22 mouse cellular contexts compared by ENCODE assay signal in the genomic region with DNA sequence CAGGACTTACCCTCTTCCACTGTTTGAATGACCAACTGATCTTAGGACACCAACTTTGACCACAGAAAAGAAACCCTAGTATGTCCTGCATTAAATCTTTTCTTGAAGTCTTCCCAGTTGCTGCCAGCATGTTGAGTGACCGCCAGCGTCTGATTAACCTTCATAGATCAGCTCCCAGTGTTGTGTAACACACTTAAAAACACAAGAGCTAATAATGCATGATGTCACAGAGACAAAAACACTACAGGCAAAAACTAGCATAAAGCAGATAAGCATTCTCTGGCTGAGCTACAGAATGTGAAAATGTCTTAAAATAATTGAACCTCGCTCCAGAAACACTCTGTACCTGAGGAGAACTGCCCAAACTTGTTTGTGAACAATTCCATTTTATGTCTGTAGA. TPM values are rescaled to one million over a fixed set of nuclear protein-coding genes. Genes with fewer than 3 reads are reported as not detected.
DNase-seq lines count a peak whose midpoint lies in the region; ATAC-seq and TF ChIP-seq lines count a peak whose summit lies in the region.
"Had no signal": no experiment of that assay in that cellular context is flagged by ENCODE, and none has a peak within 500 bp of the region (broad histone marks: within the 10 kb centered on the region; RNA-seq: fewer than 3 reads in every experiment).

No protein-coding gene starts in this region.

- peaks cover 5% of the 10 kb centered on the region; the same call in 1 of the 2 replicates for H3K79me2 ChIP-seq in liver, adult 2 months (ENCODE audit: control insufficient read depth, insufficient read depth, low read length)

- peak overlapping the region; percentile 29; the same call in 1 of the 2 replicates for H3K4me3 ChIP-seq in liver, adult 2 months (ENCODE audit: insufficient read depth, low read depth, low read length)
- no peak overlapping the region for H3K4me3 ChIP-seq in liver, embryonic 11.5 days (ENCODE audit: low read depth, low read length)
- H3K4me3 ChIP-seq: erythroblast, embryonic 14.5 days; forebrain, embryonic 15.5 days; hindbrain, embryonic 10.5 days; liver, embryonic 12.5 days; lung, embryonic 15.5 days; stomach, embryonic 15.5 days had no signal

- H3K9ac ChIP-seq in liver, adult 2 months (ENCODE audit: low read depth, low read length): no peak overlapping the region
- H3K9ac ChIP-seq in liver, embryonic 11.5 days (ENCODE audit: low read depth, low read length): no peak overlapping the region
- H3K9ac ChIP-seq: forebrain, embryonic 15.5 days; liver, embryonic 12.5 days; lung, embryonic 15.5 days; stomach, embryonic 15.5 days had no signal

- intact Hi-C loops in left cerebral cortex, postnatal 10 days (cut with DNase I): no loop called here

- no peak for TF ChIP-seq POLR2A in liver, adult 2 months (IDR thresholded peaks at IDR 0.05; ENCODE audit: extremely low read depth, insufficient read depth, low read length)

- no peaks in the 10 kb centered on the region for H3K9me3 ChIP-seq in liver, embryonic 11.5 days (ENCODE audit: control insufficient read depth, low read length)
- H3K9me3 ChIP-seq: forebrain, embryonic 15.5 days; hindbrain, embryonic 10.5 days; liver, embryonic 12.5 days; lung, embryonic 15.5 days; stomach, embryonic 15.5 days had no signal

- DNase-seq in heart, adult 11 months: peak; percentile 67
- no peak for DNase-seq in heart, postnatal 4 days
- peak; percentile 93 for DNase-seq in liver, adult 2 months (ENCODE audit: extremely low read depth, low read depth, low spot score)
- DNase-seq in liver, embryonic 11.5 days (ENCODE audit: low spot score): no peak
- peak; percentile 68 for DNase-seq in NIH3T3 (ENCODE audit: low read depth)
- DNase-seq in adrenal gland, postnatal 25 days: peak; percentile 33
- DNase-seq in left cerebral cortex, postnatal 10 days (ENCODE audit: extremely low spot score in 1 of 2, low spot score in 2 of 2): no peak
- DNase-seq in natural killer cell, adult 2 months (ENCODE audit: low spot score in 2 of 2): no peak
- DNase-seq: cerebellum, adult 18-20 months; cerebellum, postnatal 36 days; gastrocnemius, postnatal 14 days; left cerebral cortex, postnatal 4 days; thymus, adult 2 months had no signal

- peaks cover 16% of the 10 kb centered on the region for H3K4me1 ChIP-seq in liver, adult 2 months (ENCODE audit: control insufficient read depth, insufficient read depth, low read length)
- H3K4me1 ChIP-seq in liver, embryonic 11.5 days (replicated peaks; ENCODE audit: control insufficient read depth, insufficient read depth, low read length): no peaks in the 10 kb centered on the region
- H3K4me1 ChIP-seq: forebrain, embryonic 15.5 days; hindbrain, embryonic 10.5 days; liver, embryonic 12.5 days; stomach, embryonic 15.5 days had no signal

- peak overlapping the region; percentile 54 for H3K27ac ChIP-seq in liver, adult 2 months (replicated peaks; ENCODE audit: insufficient read depth, low read depth, low read length)
- H3K27ac ChIP-seq in liver, embryonic 11.5 days (ENCODE audit: low read depth, low read length): no peak overlapping the region
- H3K27ac ChIP-seq: forebrain, embryonic 15.5 days; hindbrain, embryonic 10.5 days; hindbrain, postnatal 0 days; liver, embryonic 12.5 days; lung, embryonic 15.5 days; stomach, embryonic 15.5 days had no signal

- H3K4me2 ChIP-seq in liver, embryonic 11.5 days: no peak overlapping the region
- H3K4me2 ChIP-seq: forebrain, embryonic 15.5 days; liver, embryonic 12.5 days; lung, embryonic 15.5 days; stomach, embryonic 15.5 days had no signal

- H3K36me3 ChIP-seq in liver, adult 2 months (ENCODE audit: control insufficient read depth, insufficient read depth, low read length): no peaks in the 10 kb centered on the region
- H3K36me3 ChIP-seq in liver, embryonic 11.5 days (ENCODE audit: control insufficient read depth, insufficient read depth, low read length): no peaks in the 10 kb centered on the region
- H3K36me3 ChIP-seq: forebrain, embryonic 15.5 days; hindbrain, embryonic 10.5 days; liver, embryonic 12.5 days; lung, embryonic 15.5 days; stomach, embryonic 15.5 days had no signal

- no peaks in the 10 kb centered on the region for H3K27me3 ChIP-seq in liver, adult 2 months (ENCODE audit: control insufficient read depth, insufficient read depth, low read length)
- no peaks in the 10 kb centered on the region for H3K27me3 ChIP-seq in liver, embryonic 11.5 days (replicated peaks; ENCODE audit: control insufficient read depth, insufficient read depth, low read length)
- H3K27me3 ChIP-seq: CH12.LX; forebrain, embryonic 15.5 days; liver, embryonic 12.5 days; lung, embryonic 15.5 days; stomach, embryonic 15.5 days had no signal

- no peak for TF ChIP-seq CTCF in liver, adult 2 months (IDR thresholded peaks at IDR 0.05; ENCODE audit: low read depth, low read length)

- 38% methylated on average over 3 of the region's 3 CpGs for WGBS in liver, adult 2 months
- WGBS in liver, embryonic 11.5 days: 81% methylated on average over 3 of the region's 3 CpGs

- ATAC-seq in liver, embryonic 11.5 days (replicated peaks; ENCODE audit: low FRiP score): no peak
- ATAC-seq: forebrain, embryonic 15.5 days; hindbrain, postnatal 0 days; intestine, postnatal 0 days; liver, embryonic 12.5 days had no signal

RNA-seq across cellular contexts. Expression of a gene that starts 32.6 kb away (rescaled TPM):
- total RNA-seq in heart, postnatal 4 days (2021): 100 to 1,000 TPM; 151 to 159 TPM
- total RNA-seq in liver, adult 2 months (2014; rRNA removed): 32.5 and 37.4 TPM in 2 replicates
- 5.7 and 9.7 TPM in 2 replicates for polyA plus RNA-seq in liver, adult 2 months (2012; rRNA removed)
- polyA plus RNA-seq in liver, embryonic 11.5 days (2014; fragmentation: Nextera tagmentation; extraction: Ambion mirVana): 46.5 and 54.6 TPM in 2 replicates
- 65.6 and 67.1 TPM in 2 replicates for total RNA-seq in adrenal gland, postnatal 25 days (2021)
- 10 to 100 TPM; 75.2 to 84.5 TPM for total RNA-seq in left cerebral cortex, postnatal 10 days (2021)

Comparison
In these comparisons a context has a peak if more than half of its experiments do, and no peak if none do; other contexts are left out.
1. DNase-seq: peak in heart, adult 11 months (single experiment), liver, adult 2 months (single experiment), NIH3T3 (single experiment) and adrenal gland, postnatal 25 days (single experiment); none in heart, postnatal 4 days (single experiment), liver, embryonic 11.5 days (single experiment), left cerebral cortex, postnatal 10 days (0 of 2) and natural killer cell, adult 2 months (0 of 2).